Mouse (Mus musculus): ENCODE data around the gene Tfeb.

- TF ChIP-seq CTCF (IDR thresholded peaks at IDR 0.05; ENCODE audit: borderline replicate concordance, insufficient read depth, low read length) (no peak), POLR2A (IDR thresholded peaks at IDR 0.05; ENCODE audit: low read depth, low read length) (no peak)
Measured at GRCm38 (mm10) chr17:47769389-47770299, 32.8 kb downstream of the Tfeb start.
